Mouse (Mus musculus): Measurements from ENCODE around the gene Smarcad1. TPM values are rescaled to one million over a fixed set of nuclear protein-coding genes. Genes with fewer than 3 reads are reported as not detected.
A peak's percentile ranks its signal among the peaks of the same experiment; 100 is the strongest.
"Not testable (repeated sequence)": the region's sequence is repeated elsewhere in the genome, so short reads cannot be mapped to it uniquely, and the experiment has no call there.

Smarcad1 gene
- total RNA-seq (2015; ENCODE audit: low replicate concordance) (10.4 and 21.5 TPM in 2 replicates), total RNA-seq (2017; ENCODE audit: low replicate concordance) (9.6 and 14.1 TPM in 2 replicates)

- ATAC-seq (replicated peaks; ENCODE audit: low FRiP score, poor library complexity, severe bottlenecking), result peak; percentile 94
Observed at GRCm38 (mm10) chr6:65042491-65043171, at the start of gene Smarcad1. Smarcad1 (plus strand) TSS chr6:65042583.

- ATAC-seq (replicated peaks; ENCODE audit: low FRiP score, poor library complexity, severe bottlenecking), result no peak
Observed at GRCm38 (mm10) chr6:64996824-64997421, 45.5 kb upstream of the Smarcad1 start.

GRCm38 (mm10) chr6:64997805-64998204 lies 44.6 kb upstream of the Smarcad1 start:
- no peak for ATAC-seq (replicated peaks; ENCODE audit: low FRiP score, poor library complexity, severe bottlenecking)

GRCm38 (mm10) chr6:65000757-65001156 lies 41.6 kb upstream of the Smarcad1 start:
- ATAC-seq (replicated peaks; ENCODE audit: low FRiP score, poor library complexity, severe bottlenecking), result not testable (repeated sequence)

GRCm38 (mm10) chr6:65002196-65002595 lies 40.2 kb upstream of the Smarcad1 start:
- no peak for ATAC-seq (replicated peaks; ENCODE audit: low FRiP score, poor library complexity, severe bottlenecking)

GRCm38 (mm10) chr6:65008836-65009235 lies 33.5 kb upstream of the Smarcad1 start:
- ATAC-seq (replicated peaks; ENCODE audit: low FRiP score, poor library complexity, severe bottlenecking), result no peak

GRCm38 (mm10) chr6:65011444-65011990 lies 30.9 kb upstream of the Smarcad1 start:
- ATAC-seq (replicated peaks; ENCODE audit: low FRiP score, poor library complexity, severe bottlenecking), result no peak

GRCm38 (mm10) chr6:65012142-65012541 lies 30.2 kb upstream of the Smarcad1 start:
- ATAC-seq (replicated peaks; ENCODE audit: low FRiP score, poor library complexity, severe bottlenecking), result no peak

GRCm38 (mm10) chr6:65017566-65017965 lies 24.8 kb upstream of the Smarcad1 start:
- ATAC-seq (replicated peaks; ENCODE audit: low FRiP score, poor library complexity, severe bottlenecking), result no peak

GRCm38 (mm10) chr6:65018966-65019365 lies 23.4 kb upstream of the Smarcad1 start:
- not testable (repeated sequence) for ATAC-seq (replicated peaks; ENCODE audit: low FRiP score, poor library complexity, severe bottlenecking)

- no peak for ATAC-seq (replicated peaks; ENCODE audit: low FRiP score, poor library complexity, severe bottlenecking)
Observed at GRCm38 (mm10) chr6:65021883-65022282, 20.5 kb upstream of the Smarcad1 start.

- ATAC-seq (replicated peaks; ENCODE audit: low FRiP score, poor library complexity, severe bottlenecking), result no peak
Observed at GRCm38 (mm10) chr6:65023053-65023452, 19.3 kb upstream of the Smarcad1 start.

- no peak for ATAC-seq (replicated peaks; ENCODE audit: low FRiP score, poor library complexity, severe bottlenecking)
Observed at GRCm38 (mm10) chr6:65024668-65025067, 17.7 kb upstream of the Smarcad1 start.

- no peak for ATAC-seq (replicated peaks; ENCODE audit: low FRiP score, poor library complexity, severe bottlenecking)
Observed at GRCm38 (mm10) chr6:65025130-65025529, 17.3 kb upstream of the Smarcad1 start.

GRCm38 (mm10) chr6:65034661-65035060 lies 7.7 kb upstream of the Smarcad1 start:
- ATAC-seq (replicated peaks; ENCODE audit: low FRiP score, poor library complexity, severe bottlenecking), result no peak

- ATAC-seq (replicated peaks; ENCODE audit: low FRiP score, poor library complexity, severe bottlenecking), result no peak
Observed at GRCm38 (mm10) chr6:65035469-65035868, 6.9 kb upstream of the Smarcad1 start.

- ATAC-seq (replicated peaks; ENCODE audit: low FRiP score, poor library complexity, severe bottlenecking), result no peak
Observed at GRCm38 (mm10) chr6:65041932-65042331, 451 bp upstream of the Smarcad1 start.

GRCm38 (mm10) chr6:65043241-65043640 lies 858 bp downstream of the Smarcad1 start:
- no peak; the same call in 1 of the 2 replicates for ATAC-seq (replicated peaks; ENCODE audit: low FRiP score, poor library complexity, severe bottlenecking)

- ATAC-seq (replicated peaks; ENCODE audit: low FRiP score, poor library complexity, severe bottlenecking), result no peak
Observed at GRCm38 (mm10) chr6:65049100-65049499, 6.7 kb downstream of the Smarcad1 start.

- ATAC-seq (replicated peaks; ENCODE audit: low FRiP score, poor library complexity, severe bottlenecking), result no peak
Observed at GRCm38 (mm10) chr6:65056620-65057019, 14.2 kb downstream of the Smarcad1 start.

- not testable (repeated sequence) for ATAC-seq (replicated peaks; ENCODE audit: low FRiP score, poor library complexity, severe bottlenecking)
Observed at GRCm38 (mm10) chr6:65057137-65057536, 14.8 kb downstream of the Smarcad1 start.
